Mouse (Mus musculus) embryonic facial prominence, embryonic 14.5 days (tissue): ENCODE measurements around the gene Nsd1. TPM values are rescaled to one million over a fixed set of nuclear protein-coding genes. Genes with fewer than 3 reads are reported as not detected.

ENCODE experiments used
- ATAC-seq: fragments of 200-750 bp; cut with Nextera tagmentation; 2 replicates; pipeline ENCODE4 v1.8.0; 2017; ENCODE audit warnings: low read depth, moderate number of reproducible peaks, moderate TSS enrichment
- DNase-seq: peaks from one replicate; pipeline ENCODE4 v3.0.0-alpha.2; 2015; ENCODE audit warnings: low spot score
- H3K27ac ChIP-seq: fragments of 300-500 bp; sonication (generic); replicated peaks from 2 replicates; pipeline ENCODE4 v1.5.1; 2014; ENCODE audit warnings: low read depth, mild to moderate bottlenecking, low read length, moderate library complexity
- H3K27me3 ChIP-seq: fragments of 300-500 bp; sonication (generic); replicated peaks from 2 replicates; pipeline ENCODE4 v1.6.1; 2014; ENCODE audit warnings: low read length; ENCODE audit not compliant: control insufficient read depth, insufficient read depth
- H3K36me3 ChIP-seq: fragments of 300-500 bp; sonication (generic); 2 replicates; pipeline ENCODE4 v1.6.1; 2014; ENCODE audit warnings: low read length, mixed read lengths; ENCODE audit not compliant: control insufficient read depth, insufficient read depth
- H3K4me1 ChIP-seq: fragments of 300-500 bp; sonication (generic); 2 replicates; pipeline ENCODE4 v1.6.1; 2014; ENCODE audit warnings: antibody characterized with exemption, low read length; ENCODE audit not compliant: control insufficient read depth, insufficient read depth
- H3K4me2 ChIP-seq: fragments of 300-500 bp; sonication (generic); 2 replicates; pipeline ENCODE4 v1.6.1; 2014; ENCODE audit warnings: low read depth, mild to moderate bottlenecking, low read length, moderate library complexity, mixed read lengths
- H3K4me3 ChIP-seq: fragments of 300-500 bp; sonication (generic); 2 replicates; pipeline ENCODE4 v1.5.1; 2014; ENCODE audit warnings: low read depth, mild to moderate bottlenecking, low read length
- H3K9ac ChIP-seq: fragments of 300-500 bp; sonication (generic); 2 replicates; pipeline ENCODE4 v1.6.1; 2014; ENCODE audit warnings: low read depth, mild to moderate bottlenecking, low read length, moderate library complexity, mixed read lengths
- H3K9me3 ChIP-seq: fragments of 300-500 bp; sonication (generic); 2 replicates; pipeline ENCODE4 v1.6.1; 2016; ENCODE audit warnings: low read length; ENCODE audit not compliant: control insufficient read depth
- WGBS: fragments of 180-500 bp; shearing (Covaris S2); extraction: QIAGEN DNeasy Blood & Tissue Kit; methylation state at CpG from one replicate; pipeline ENCODE4 v1.1.7; 2014; 5-methylcytosine and 5-hydroxymethylcytosine counted together
- polyA plus RNA-seq: library from polyadenylated mRNA; unstranded; fragments of >200 nt; fragmentation: Nextera tagmentation; extraction: Ambion mirVana; gene quantifications from 2 replicates; pipeline ENCODE4 v1.2.1, GENCODE M21; 2014

Nsd1 gene
- polyA plus RNA-seq, 1 experiment from 2014 or later, result 55.0 TPM

GRCm38 (mm10) chr13:55327169-55327568 is 117.6 kb downstream of the Nsd1 start:
- ATAC-seq, result no peak
- Histone ChIP-seq H3K4me1 (peaks cover 25% of the 10 kb centered on the region), H3K4me3 (no peak overlapping the region), H3K27ac (no peak overlapping the region), H3K27me3 (no peaks in the 10 kb centered on the region), H3K4me2 (no peak overlapping the region; the same call in 1 of the 2 replicates), H3K36me3 (peaks cover 39% of the 10 kb centered on the region), H3K9ac (no peak overlapping the region), H3K9me3 (no peaks in the 10 kb centered on the region)
- no peak for DNase-seq
- 54% methylated on average over 4 of the region's 4 CpGs for WGBS

- H3K36me3 ChIP-seq, result peaks cover 37% of the 10 kb centered on the region
- 53% methylated on average over 8 of the region's 8 CpGs for WGBS
- H3K9ac ChIP-seq, result no peak overlapping the region
- ATAC-seq (0 out of 2 replicates have a peak, but pooled peaks have one; percentile 17), DNase-seq (peak; percentile 89)
- H3K4me3 ChIP-seq, result peak overlapping the region; percentile 75
- H3K27ac ChIP-seq, result no peak overlapping the region
- H3K4me1 ChIP-seq, result peaks cover 25% of the 10 kb centered on the region
- H3K27me3 ChIP-seq, result no peaks in the 10 kb centered on the region
- H3K9me3 ChIP-seq, result no peaks in the 10 kb centered on the region
- H3K4me2 ChIP-seq, result peak overlapping the region; percentile 92
These were observed 118.1 kb downstream of the Nsd1 start for GRCm38 (mm10) chr13:55327633-55328032.

- no peaks in the 10 kb centered on the region for H3K9me3 ChIP-seq
- H3K36me3 ChIP-seq, result peaks cover 32% of the 10 kb centered on the region
- H3K4me2 ChIP-seq, result peak overlapping the region; percentile 92
- peaks cover 22% of the 10 kb centered on the region for H3K4me1 ChIP-seq
- H3K27me3 ChIP-seq, result no peaks in the 10 kb centered on the region
- DNase-seq (no peak), ATAC-seq (no peak)
- 80% methylated on average over 6 of the region's 6 CpGs for WGBS
- peak overlapping the region; percentile 75 for H3K4me3 ChIP-seq
- no peak overlapping the region for H3K27ac ChIP-seq
- peak overlapping the region; percentile 73 for H3K9ac ChIP-seq
These were observed 118.6 kb downstream of the Nsd1 start for GRCm38 (mm10) chr13:55328171-55328570.

- Histone ChIP-seq H3K4me2 (peak overlapping the region; percentile 92), H3K9ac (peak overlapping the region; percentile 73; the same call in 1 of the 2 replicates)
- 80% methylated on average over 4 of the region's 4 CpGs for WGBS
These were observed 119.1 kb downstream of the Nsd1 start for GRCm38 (mm10) chr13:55328641-55329040.

GRCm38 (mm10) chr13:55329109-55329682 is 119.6 kb downstream of the Nsd1 start:
- peak overlapping the region; percentile 75 for H3K4me3 ChIP-seq
- ATAC-seq (peak; percentile 6), DNase-seq (peak; percentile 68)
- peaks cover 21% of the 10 kb centered on the region for H3K36me3 ChIP-seq
- H3K4me2 ChIP-seq, result peak overlapping the region; percentile 92
- H3K9ac ChIP-seq, result peak overlapping the region; percentile 73
- 0% methylated on average over 20 of the region's 29 CpGs for WGBS
- H3K27me3 ChIP-seq, result no peaks in the 10 kb centered on the region
- peak overlapping the region; percentile 48 for H3K27ac ChIP-seq
- no peaks in the 10 kb centered on the region for H3K9me3 ChIP-seq
- peaks cover 17% of the 10 kb centered on the region; the same call in 1 of the 2 replicates for H3K4me1 ChIP-seq

More at GRCm38 (mm10) chr13:55328641-55329040, 119.1 kb downstream of the Nsd1 start:
- no peak for DNase-seq
- no peaks in the 10 kb centered on the region for H3K27me3 ChIP-seq
- no peaks in the 10 kb centered on the region for H3K9me3 ChIP-seq
- H3K27ac ChIP-seq, result no peak overlapping the region
- ATAC-seq, result no peak
- peak overlapping the region; percentile 75 for H3K4me3 ChIP-seq
- peaks cover 17% of the 10 kb centered on the region; the same call in 1 of the 2 replicates for H3K4me1 ChIP-seq
- peaks cover 27% of the 10 kb centered on the region for H3K36me3 ChIP-seq

- DNase-seq (peak; percentile 93), ATAC-seq (peak; percentile 88)
- Histone ChIP-seq H3K4me2 (peak within 1 kb of the TSS; percentile 92), H3K9me3 (no peaks in the 10 kb centered on the region), H3K9ac (peak within 1 kb of the TSS; percentile 73), H3K4me3 (peak within 1 kb of the TSS; percentile 75), H3K27me3 (no peaks in the 10 kb centered on the region), H3K4me1 (peaks cover 17% of the 10 kb centered on the region; the same call in 1 of the 2 replicates), H3K27ac (peak within 1 kb of the TSS; percentile 89), H3K36me3 (peaks cover 16% of the 10 kb centered on the region)
- under 1% methylated on average over 29 of the region's 82 CpGs for WGBS
These were observed 120.3 kb downstream of the Nsd1 start, which contains the start of gene Mxd3 for GRCm38 (mm10) chr13:55329683-55330566. TSS of gene Mxd3 (minus strand) at chr13:55329823.

GRCm38 (mm10) chr13:55330567-55331400 is 121.2 kb downstream of the Nsd1 start:
- ATAC-seq (no peak; the same call in 1 of the 2 replicates), DNase-seq (no peak)
- H3K4me3 ChIP-seq, result peak overlapping the region; percentile 75
- H3K4me1 ChIP-seq, result peaks cover 17% of the 10 kb centered on the region; the same call in 1 of the 2 replicates
- H3K27ac ChIP-seq, result peak overlapping the region; percentile 89
- H3K36me3 ChIP-seq, result peaks cover 8% of the 10 kb centered on the region
- peak overlapping the region; percentile 73 for H3K9ac ChIP-seq
- 40% methylated on average over 14 of the region's 14 CpGs for WGBS
- H3K27me3 ChIP-seq, result no peaks in the 10 kb centered on the region
- peak overlapping the region; percentile 92 for H3K4me2 ChIP-seq
- no peaks in the 10 kb centered on the region for H3K9me3 ChIP-seq

- Histone ChIP-seq H3K27me3 (no peaks in the 10 kb centered on the region), H3K4me2 (no peak overlapping the region), H3K27ac (no peak overlapping the region), H3K4me1 (peaks cover 17% of the 10 kb centered on the region; the same call in 1 of the 2 replicates), H3K4me3 (no peak overlapping the region), H3K9me3 (no peaks in the 10 kb centered on the region), H3K36me3 (no peaks in the 10 kb centered on the region), H3K9ac (no peak overlapping the region)
- 77% methylated on average over 3 of the region's 3 CpGs for WGBS
- ATAC-seq (no peak), DNase-seq (no peak)
These were observed 122.7 kb downstream of the Nsd1 start for GRCm38 (mm10) chr13:55332331-55332730.
